Mouse (Mus musculus): ENCODE measurements around the gene Olfr26. TPM values are rescaled to one million over a fixed set of nuclear protein-coding genes. Genes with fewer than 3 reads are reported as not detected.

The Olfr26 gene
- polyA plus RNA-seq, 1 experiment from 2014 or later, result not detected

Other genes with a start within 250 kb of the Olfr26 start
- gene Olfr914, start 250.0 kb upstream of the Olfr26 start, polyA plus RNA-seq (2014; fragmentation: Nextera tagmentation; extraction: Ambion mirVana), result not detected in 2 replicates
- not detected in 2 replicates for gene Olfr916, start 195.2 kb upstream of the Olfr26 start, polyA plus RNA-seq (2014; fragmentation: Nextera tagmentation; extraction: Ambion mirVana)
- not detected in 2 replicates for gene Olfr917, start 189.2 kb upstream of the Olfr26 start, polyA plus RNA-seq (2014; fragmentation: Nextera tagmentation; extraction: Ambion mirVana)
- gene Olfr918, start 180.5 kb upstream of the Olfr26 start, polyA plus RNA-seq (2014; fragmentation: Nextera tagmentation; extraction: Ambion mirVana), result not detected in 2 replicates
- not detected in 2 replicates for gene Olfr919, start 151.4 kb upstream of the Olfr26 start, polyA plus RNA-seq (2014; fragmentation: Nextera tagmentation; extraction: Ambion mirVana)
- 6.9 and 7.3 TPM in 2 replicates for gene Vwa5a, start 136.8 kb upstream of the Olfr26 start, polyA plus RNA-seq (2014; fragmentation: Nextera tagmentation; extraction: Ambion mirVana)
- gene Olfr920, start 102.8 kb upstream of the Olfr26 start, polyA plus RNA-seq (2014; fragmentation: Nextera tagmentation; extraction: Ambion mirVana), result not detected in 2 replicates
- gene Olfr921, start 82.0 kb upstream of the Olfr26 start, polyA plus RNA-seq (2014; fragmentation: Nextera tagmentation; extraction: Ambion mirVana), result not detected in 2 replicates
- not detected in 2 replicates for gene Olfr922, start 40.4 kb upstream of the Olfr26 start, polyA plus RNA-seq (2014; fragmentation: Nextera tagmentation; extraction: Ambion mirVana)
- gene Olfr923, start 28.5 kb upstream of the Olfr26 start, polyA plus RNA-seq (2014; fragmentation: Nextera tagmentation; extraction: Ambion mirVana), result not detected in 2 replicates
- gene Olfr924, start 10.6 kb upstream of the Olfr26 start, polyA plus RNA-seq (2014; fragmentation: Nextera tagmentation; extraction: Ambion mirVana), result not detected in 2 replicates
- not detected in 2 replicates for gene Olfr926, start 22.1 kb downstream of the Olfr26 start, polyA plus RNA-seq (2014; fragmentation: Nextera tagmentation; extraction: Ambion mirVana)
- gene Olfr930, start 74.7 kb downstream of the Olfr26 start, polyA plus RNA-seq (2014; fragmentation: Nextera tagmentation; extraction: Ambion mirVana), result not detected in 2 replicates
- not detected in 2 replicates for gene Olfr933, start 117.3 kb downstream of the Olfr26 start, polyA plus RNA-seq (2014; fragmentation: Nextera tagmentation; extraction: Ambion mirVana)
- not detected in 2 replicates for gene Olfr934, start 133.3 kb downstream of the Olfr26 start, polyA plus RNA-seq (2014; fragmentation: Nextera tagmentation; extraction: Ambion mirVana)
- not detected in 2 replicates for gene Olfr935, start 144.6 kb downstream of the Olfr26 start, polyA plus RNA-seq (2014; fragmentation: Nextera tagmentation; extraction: Ambion mirVana)
- not detected in 2 replicates for gene Olfr146, start 168.3 kb downstream of the Olfr26 start, polyA plus RNA-seq (2014; fragmentation: Nextera tagmentation; extraction: Ambion mirVana)
- gene Olfr937, start 209.9 kb downstream of the Olfr26 start, polyA plus RNA-seq (2014; fragmentation: Nextera tagmentation; extraction: Ambion mirVana), result not detected in 2 replicates
- not detected in 2 replicates for gene Olfr938, start 223.8 kb downstream of the Olfr26 start, polyA plus RNA-seq (2014; fragmentation: Nextera tagmentation; extraction: Ambion mirVana)

Data from forebrain, embryonic 14.5 days (tissue).